Mouse (Mus musculus): ENCODE measurements at regions not wholly inside any gene's neighbourhood (a gene's known extent, or its start where the extent isn't known, plus 50 kb on each side); places are given as distances from the start of the nearest gene placed in this dataset.

GRCm38 (mm10) chr4:105973769-105974397 lies 184.2 kb downstream of the Gm12728 start:
- TF ChIP-seq EP300 (IDR thresholded peaks at IDR 0.05; ENCODE audit: low read depth) (no peak), CTCF (IDR thresholded peaks at IDR 0.05; ENCODE audit: low read depth) (no peak)

Data from liver, embryonic 14.5 days (tissue).